In genomic region chr2:25292054-25292544, GRCm38 (mm10) we compare ENCODE assay signal across 9 mouse cellular contexts. TPM values are rescaled to one million over a fixed set of nuclear protein-coding genes. Genes with fewer than 3 reads are reported as not detected.
DNase-seq lines count a peak whose midpoint lies in the region; ATAC-seq and TF ChIP-seq lines count a peak whose summit lies in the region.
"Had no signal": no experiment of that assay in that cellular context is flagged by ENCODE, and none has a peak within 500 bp of the region (broad histone marks: within the 10 kb centered on the region; RNA-seq: fewer than 3 reads in every experiment).

No protein-coding gene starts in this region.

- no peak for TF ChIP-seq POLR2A in CH12.LX (IDR thresholded peaks at IDR 0.05; ENCODE audit: low read depth, low read length)

- H3K36me3 ChIP-seq in CH12.LX (replicated peaks in 1 of 2; ENCODE audit: control insufficient read depth in 1 of 2, insufficient read depth in 1 of 2, low read length in 1 of 2) = peaks cover 0 to 2% of the 10 kb centered on the region in 2 experiments
- no peaks in the 10 kb centered on the region for H3K36me3 ChIP-seq in heart, embryonic 11.5 days (ENCODE audit: control insufficient read depth, insufficient read depth, low read length)
- 0 out of 2 replicates have a peak, but pooled peaks cover 7% of the 10 kb centered on the region for H3K36me3 ChIP-seq in midbrain, embryonic 14.5 days (ENCODE audit: control insufficient read depth, insufficient read depth, low read length)

- TF ChIP-seq CTCF in CH12.LX (conservative IDR thresholded peaks at IDR 0.05 in 1 of 2, IDR thresholded peaks at IDR 0.05 in 1 of 2; ENCODE audit: low read depth in 2 of 2, low read length in 2 of 2) = no peak

- DNase-seq in cerebellum, adult 11-12 months = peak; percentile 51
- no peak for DNase-seq in cerebellum, postnatal 14 days
- DNase-seq in CH12.LX (ENCODE audit: extremely low read depth) = peak; percentile 13
- peak; percentile 26 for DNase-seq in kidney, postnatal 14 days
- DNase-seq in midbrain, embryonic 14.5 days = peak; percentile 20
- DNase-seq in adrenal gland, adult 8-10 months = no peak
- DNase-seq in c-Kit-positive CD71-positive TER-119-positive erythroid progenitor cells, embryonic 14.5 days (ENCODE audit: low spot score) = no peak

- H3K9me3 ChIP-seq in CH12.LX (replicated peaks; ENCODE audit: low read length) = no peaks in the 10 kb centered on the region
- no peaks in the 10 kb centered on the region for H3K9me3 ChIP-seq in heart, embryonic 11.5 days (replicated peaks; ENCODE audit: control insufficient read depth, low read length)
- H3K9me3 ChIP-seq in midbrain, embryonic 14.5 days (ENCODE audit: control insufficient read depth, low read length) = no peaks in the 10 kb centered on the region

- peaks cover 2 to 4% of the 10 kb centered on the region in 2 experiments; a peak in 3 of 4 replicates for H3K4me1 ChIP-seq in CH12.LX (ENCODE audit: control insufficient read depth in 1 of 2, insufficient read depth in 2 of 2)
- peaks cover 13% of the 10 kb centered on the region; the same call in 1 of the 2 replicates for H3K4me1 ChIP-seq in heart, embryonic 11.5 days (ENCODE audit: control insufficient read depth, insufficient read depth, low read length)
- 0 out of 2 replicates have a peak, but pooled peaks cover 5% of the 10 kb centered on the region for H3K4me1 ChIP-seq in midbrain, embryonic 14.5 days (ENCODE audit: control insufficient read depth, insufficient read depth, low read length)

- no peak overlapping the region for H3K4me3 ChIP-seq in CH12.LX (replicated peaks in 1 of 3; ENCODE audit: low read depth in 2 of 3, low read length in 2 of 3, poor library complexity in 1 of 3)
- H3K4me3 ChIP-seq in heart, embryonic 11.5 days (ENCODE audit: low read depth, low read length) = peak overlapping the region; percentile 31
- H3K4me3 ChIP-seq in midbrain, embryonic 14.5 days (replicated peaks; ENCODE audit: low read depth, low read length) = peak overlapping the region; percentile 18; the same call in 1 of the 2 replicates

- 6% methylated on average over 38 of the region's 43 CpGs for WGBS in heart, embryonic 11.5 days (ENCODE audit: insufficient replicate concordance)
- WGBS in midbrain, embryonic 14.5 days = 4% methylated on average over 42 of the region's 43 CpGs

- TF ChIP-seq EP300 in CH12.LX (IDR thresholded peaks at IDR 0.05; ENCODE audit: low read length) = no peak

- peak overlapping the region; percentile 78 for H3K4me2 ChIP-seq in CH12.LX (ENCODE audit: insufficient read depth, low read depth, poor library complexity, severe bottlenecking)
- H3K4me2 ChIP-seq in heart, embryonic 11.5 days = peak overlapping the region; percentile 58
- peak overlapping the region; percentile 42 for H3K4me2 ChIP-seq in midbrain, embryonic 14.5 days (ENCODE audit: low read length)

- no peaks in the 10 kb centered on the region for H3K79me2 ChIP-seq in CH12.LX (replicated peaks; ENCODE audit: control insufficient read depth, extremely low read depth, insufficient read depth, poor library complexity, severe bottlenecking)

- in situ Hi-C loops in CH12.LX (cut with MboI; ENCODE audit: low pct_ligation_motif_present, low pct_unique_long_range_greater_than_20kb, low sequenced_read_pairs) = no loop called here

- H3K9ac ChIP-seq in CH12.LX (ENCODE audit: insufficient read depth, low read depth) = no peak overlapping the region
- H3K9ac ChIP-seq in heart, embryonic 11.5 days (ENCODE audit: low read depth, low read length) = 0 out of 2 replicates have a peak overlapping the region, but pooled peaks have one; percentile 22
- peak overlapping the region; percentile 39; the same call in 1 of the 2 replicates for H3K9ac ChIP-seq in midbrain, embryonic 14.5 days (replicated peaks; ENCODE audit: low read length)

- H3K27ac ChIP-seq in CH12.LX (ENCODE audit: insufficient read depth, low read depth) = no peak overlapping the region
- H3K27ac ChIP-seq in heart, embryonic 11.5 days (ENCODE audit: low read depth, low read length) = no peak overlapping the region
- H3K27ac ChIP-seq in midbrain, embryonic 14.5 days (replicated peaks; ENCODE audit: low read depth, low read length) = no peak overlapping the region

- dilution Hi-C loops in CH12.LX (cut with MboI; ENCODE audit: extremely low pct_ligation_motif_present, extremely low pct_unique_long_range_greater_than_20kb, low sequenced_read_pairs) = no loop called here

- TF ChIP-seq RAD21 in CH12.LX (IDR thresholded peaks at IDR 0.05; ENCODE audit: low read depth, low read length) = no peak

- peaks cover 64% of the 10 kb centered on the region for H3K27me3 ChIP-seq in CH12.LX (replicated peaks)
- H3K27me3 ChIP-seq in heart, embryonic 11.5 days (ENCODE audit: control insufficient read depth, insufficient read depth, low read length) = peaks cover 94% of the 10 kb centered on the region
- peaks cover 59% of the 10 kb centered on the region for H3K27me3 ChIP-seq in midbrain, embryonic 14.5 days (ENCODE audit: control insufficient read depth, insufficient read depth, low read length)

- ATAC-seq in heart, embryonic 11.5 days (replicated peaks; ENCODE audit: insufficient number of reproducible peaks, low FRiP score, low TSS enrichment) = 0 out of 2 replicates have a peak, but pooled peaks have one; percentile 8
- ATAC-seq in midbrain, embryonic 14.5 days (ENCODE audit: low FRiP score, low TSS enrichment) = no peak

TF ChIP-seq in CH12.LX, 34 proteins besides CTCF, POLR2A, EP300 and RAD21:
- TF ChIP-seq JUN (IDR thresholded peaks at IDR 0.05; ENCODE audit: insufficient read depth, low read depth, low read length) = no peak
- TF ChIP-seq RCOR1 (conservative IDR thresholded peaks at IDR 0.05; ENCODE audit: low read depth, low read length) = no peak
- no peak for TF ChIP-seq USF2 (conservative IDR thresholded peaks at IDR 0.05; ENCODE audit: low read depth, low read length)
- no peak for TF ChIP-seq MAFK (IDR thresholded peaks at IDR 0.05; ENCODE audit: insufficient replicate concordance, low read length)
- no peak for TF ChIP-seq MYC (IDR thresholded peaks at IDR 0.05; ENCODE audit: low read depth, low read length)
- TF ChIP-seq UBTF (IDR thresholded peaks at IDR 0.05; ENCODE audit: low read depth, low read length) = no peak
- no peak for TF ChIP-seq ZKSCAN1 (IDR thresholded peaks at IDR 0.05; ENCODE audit: borderline replicate concordance, low read depth, low read length)
- no peak for TF ChIP-seq ZMIZ1 (IDR thresholded peaks at IDR 0.05; ENCODE audit: low read depth, low read length)
- TF ChIP-seq ELF1 (IDR thresholded peaks at IDR 0.05; ENCODE audit: low read depth, low read length) = no peak
- TF ChIP-seq NELFE (IDR thresholded peaks at IDR 0.05; ENCODE audit: low read depth, low read length) = no peak
- TF ChIP-seq ZNF384 (IDR thresholded peaks at IDR 0.05; ENCODE audit: low read depth, low read length) = no peak
- no peak for TF ChIP-seq MEF2A (IDR thresholded peaks at IDR 0.05; ENCODE audit: borderline replicate concordance, low read depth, low read length)
- TF ChIP-seq HCFC1 (IDR thresholded peaks at IDR 0.05; ENCODE audit: low read depth, low read length) = no peak
- TF ChIP-seq MXI1 (IDR thresholded peaks at IDR 0.05; ENCODE audit: low read depth, low read length) = no peak
- TF ChIP-seq MAX (IDR thresholded peaks at IDR 0.05; ENCODE audit: low read length) = no peak
- no peak for TF ChIP-seq E2F4 (IDR thresholded peaks at IDR 0.05; ENCODE audit: insufficient replicate concordance, low read depth, low read length)
- no peak for TF ChIP-seq SMC3 (IDR thresholded peaks at IDR 0.05; ENCODE audit: low read depth, low read length)

RNA-seq across cellular contexts. Expression of gene Lrrc26, which starts 2.4 kb away (rescaled TPM):
- total RNA-seq in CH12.LX (2012; rRNA removed) (not detected in 2 replicates), CH12.LX (2014; rRNA removed) (not detected in 2 replicates)
- polyA plus RNA-seq in CH12.LX (2012; ENCODE audit: insufficient read length, low read depth) = not detected in 2 replicates
- not detected in 2 replicates for polyA plus RNA-seq in heart, embryonic 11.5 days (2014; fragmentation: Nextera tagmentation; extraction: Ambion mirVana)
- 0.30 TPM in 1 of 2 replicates, not detected in the other for polyA plus RNA-seq in midbrain, embryonic 14.5 days (2014; fragmentation: Nextera tagmentation; extraction: Ambion mirVana)
- total RNA-seq in adrenal gland, adult 8-10 months (2022) = not detected
- polyA plus RNA-seq: C2C12 had no signal

RNA-seq across cellular contexts. Expression of gene Tmem210, which starts 4.2 kb away (rescaled TPM):
- not detected in 2 replicates for total RNA-seq in CH12.LX (2012; rRNA removed)
- not detected in 2 replicates for total RNA-seq in CH12.LX (2014; rRNA removed)
- not detected in 2 replicates for polyA plus RNA-seq in CH12.LX (2012; ENCODE audit: insufficient read length, low read depth)
- not detected in 2 replicates for polyA plus RNA-seq in heart, embryonic 11.5 days (2014; fragmentation: Nextera tagmentation; extraction: Ambion mirVana)
- polyA plus RNA-seq in midbrain, embryonic 14.5 days (2014; fragmentation: Nextera tagmentation; extraction: Ambion mirVana) = not detected in 2 replicates
- total RNA-seq in adrenal gland, adult 8-10 months (2022) = not detected
- polyA plus RNA-seq: C2C12 had no signal

RNA-seq across cellular contexts. Expression of gene Anapc2, which starts 19.8 kb away (rescaled TPM):
- total RNA-seq in CH12.LX (2012; rRNA removed) (13.6 and 14.5 TPM in 2 replicates), CH12.LX (2014; rRNA removed) (9.6 and 13.0 TPM in 2 replicates)
- polyA plus RNA-seq in CH12.LX (2012; ENCODE audit: insufficient read length, low read depth) = 48.7 and 55.2 TPM in 2 replicates
- 73.0 and 76.1 TPM in 2 replicates for polyA plus RNA-seq in heart, embryonic 11.5 days (2014; fragmentation: Nextera tagmentation; extraction: Ambion mirVana)
- 112 and 117 TPM in 2 replicates for polyA plus RNA-seq in midbrain, embryonic 14.5 days (2014; fragmentation: Nextera tagmentation; extraction: Ambion mirVana)
- total RNA-seq in adrenal gland, adult 8-10 months (2022) = 100 to 1,000 TPM in 3 of 4 experiments, 10 to 100 TPM in 1; 94.6 to 118 (median 102) TPM

RNA-seq across cellular contexts. Expression of gene Ssna1, which starts 19.9 kb away (rescaled TPM):
- 80.6 and 98.5 TPM in 2 replicates for total RNA-seq in CH12.LX (2012; rRNA removed)
- total RNA-seq in CH12.LX (2014; rRNA removed) = 72.9 and 82.0 TPM in 2 replicates
- polyA plus RNA-seq in CH12.LX (2012; ENCODE audit: insufficient read length, low read depth) = 51.4 and 74.9 TPM in 2 replicates
- polyA plus RNA-seq in heart, embryonic 11.5 days (2014; fragmentation: Nextera tagmentation; extraction: Ambion mirVana) = 156 and 175 TPM in 2 replicates
- 196 TPM in 2 replicates for polyA plus RNA-seq in midbrain, embryonic 14.5 days (2014; fragmentation: Nextera tagmentation; extraction: Ambion mirVana)
- 10 to 100 TPM; 44.4 to 48.7 (median 47.0) TPM for total RNA-seq in adrenal gland, adult 8-10 months (2022)

RNA-seq across cellular contexts. Expression of gene Grin1, which starts 26.9 kb away (rescaled TPM):
- 0.04 and 0.17 TPM in 2 replicates for total RNA-seq in CH12.LX (2012; rRNA removed)
- total RNA-seq in CH12.LX (2014; rRNA removed) = 0.08 and 0.36 TPM in 2 replicates
- polyA plus RNA-seq in CH12.LX (2012; ENCODE audit: insufficient read length, low read depth) = 0.06 TPM in 1 of 2 replicates, not detected in the other
- polyA plus RNA-seq in heart, embryonic 11.5 days (2014; fragmentation: Nextera tagmentation; extraction: Ambion mirVana) = 0.96 and 1.1 TPM in 2 replicates
- polyA plus RNA-seq in midbrain, embryonic 14.5 days (2014; fragmentation: Nextera tagmentation; extraction: Ambion mirVana) = 40.5 and 41.3 TPM in 2 replicates
- total RNA-seq in adrenal gland, adult 8-10 months (2022) = 10 to 100 TPM; 13.0 to 21.3 (median 17.8) TPM

Comparison
In these comparisons a context has a peak if more than half of its experiments do, and no peak if none do; other contexts are left out.
1. DNase-seq: peak in cerebellum, adult 11-12 months (single experiment), CH12.LX (single experiment), kidney, postnatal 14 days (single experiment) and midbrain, embryonic 14.5 days (single experiment); none in cerebellum, postnatal 14 days (0 of 2), adrenal gland, adult 8-10 months (single experiment) and c-Kit-positive CD71-positive TER-119-positive erythroid progenitor cells, embryonic 14.5 days (single experiment).
2. H3K4me3 ChIP-seq: peak in heart, embryonic 11.5 days (single experiment) and midbrain, embryonic 14.5 days (single experiment); none in CH12.LX (0 of 3).
3. Peak in every context shown above with its lines, with median percentiles within 50 percentile points of each other: H3K4me2 ChIP-seq.